Mouse (Mus musculus) myocyte (in vitro differentiated cells): ENCODE data around the gene Shisa9. TPM values are rescaled to one million over a fixed set of nuclear protein-coding genes. Genes with fewer than 3 reads are reported as not detected.

Experiments used
- H3K27me3 ChIP-seq: one replicate; pipeline ENCODE4 v1.6.1; 2011; ENCODE audit not compliant: control insufficient read depth, insufficient read depth, insufficient read length
- H3K36me3 ChIP-seq: one replicate; pipeline ENCODE4 v1.6.1; 2011; ENCODE audit not compliant: control insufficient read depth, insufficient read depth
- H3K4me2 ChIP-seq: one replicate; pipeline ENCODE4 v1.6.1; 2011; ENCODE audit warnings: low read depth, control low read depth
- H3K4me3 ChIP-seq: one replicate; pipeline ENCODE4 v1.5.1; 2011; ENCODE audit warnings: mild to moderate bottlenecking, control low read depth, moderate library complexity
- H3K79me2 ChIP-seq: one replicate; pipeline ENCODE4 v1.6.1; 2011; ENCODE audit not compliant: control insufficient read depth, insufficient read depth
- H3ac ChIP-seq: one replicate; pipeline ENCODE4 v1.6.1; 2011; ENCODE audit not compliant: control insufficient read depth, insufficient read length
- CEBPB ChIP-seq: IDR thresholded peaks from 2 replicates; pipeline ENCODE4 v1.6.1; 2011; ENCODE audit warnings: mild to moderate bottlenecking, moderate library complexity; ENCODE audit not compliant: poor library complexity, insufficient read depth, severe bottlenecking
- E2F4 ChIP-seq: IDR thresholded peaks from one replicate; pipeline ENCODE4 v1.6.1; 2011; ENCODE audit warnings: mild to moderate bottlenecking, control low read depth, moderate library complexity; ENCODE audit not compliant: insufficient read depth
- MAX ChIP-seq: IDR thresholded peaks from one replicate; pipeline ENCODE4 v1.6.1; 2011; ENCODE audit warnings: low read depth, mild to moderate bottlenecking, control low read depth
- MYOD1 ChIP-seq, 3 experiments: IDR thresholded peaks; one replicate each; pipeline ENCODE4 v1.6.1; 2011; ENCODE audit warnings: control low read depth in 2 of 3, low read depth in 2 of 3, mild to moderate bottlenecking in 2 of 3, moderate library complexity in 1 of 3; ENCODE audit not compliant: insufficient read length in 2 of 3, control insufficient read depth in 1 of 3
- MYOG ChIP-seq, 3 experiments: IDR thresholded peaks; one replicate each; pipeline ENCODE4 v1.6.1; 2011; ENCODE audit warnings: control low read depth in 2 of 3, low read depth in 2 of 3, mild to moderate bottlenecking in 2 of 3; ENCODE audit not compliant: insufficient read length in 2 of 3, control insufficient read depth in 1 of 3, insufficient read depth in 1 of 3
- POLR2A ChIP-seq: IDR thresholded peaks from one replicate; pipeline ENCODE4 v1.6.1; 2011; ENCODE audit warnings: low read depth, mild to moderate bottlenecking, control low read depth, moderate library complexity; ENCODE audit not compliant: insufficient read length
- POLR2AphosphoS2 ChIP-seq: IDR thresholded peaks from one replicate; pipeline ENCODE4 v1.6.1; 2011; ENCODE audit warnings: low read depth, control low read depth; ENCODE audit not compliant: insufficient read length
- REST ChIP-seq: IDR thresholded peaks from one replicate; pipeline ENCODE4 v1.6.1; 2011; ENCODE audit warnings: mild to moderate bottlenecking, control low read depth, moderate library complexity; ENCODE audit not compliant: insufficient read depth, insufficient read length
- SRF ChIP-seq: IDR thresholded peaks from one replicate; pipeline ENCODE4 v1.6.1; 2011; ENCODE audit warnings: low read depth; ENCODE audit not compliant: control insufficient read depth, insufficient read length
- TCF12 ChIP-seq: IDR thresholded peaks from one replicate; pipeline ENCODE4 v1.6.1; 2011; ENCODE audit warnings: mild to moderate bottlenecking, control low read depth; ENCODE audit not compliant: poor library complexity, insufficient read depth, severe bottlenecking
- TCF3 ChIP-seq: IDR thresholded peaks from one replicate; pipeline ENCODE4 v1.6.1; 2011; ENCODE audit warnings: low read depth, control low read depth; ENCODE audit not compliant: insufficient read length
- USF1 ChIP-seq: IDR thresholded peaks from one replicate; pipeline ENCODE4 v1.6.1; 2011; ENCODE audit warnings: low read depth, mild to moderate bottlenecking, control low read depth, moderate library complexity
- polyA plus RNA-seq: library from polyadenylated mRNA; unstranded; fragments of >200 nt; fragmentation: generic; extraction: Trizol; gene quantifications from one replicate; pipeline ENCODE4 v1.2.1, GENCODE M21; 2012; ENCODE audit warnings: missing spikeins

The Shisa9 gene
- polyA plus RNA-seq, 1 experiment: not detected

DNA sequence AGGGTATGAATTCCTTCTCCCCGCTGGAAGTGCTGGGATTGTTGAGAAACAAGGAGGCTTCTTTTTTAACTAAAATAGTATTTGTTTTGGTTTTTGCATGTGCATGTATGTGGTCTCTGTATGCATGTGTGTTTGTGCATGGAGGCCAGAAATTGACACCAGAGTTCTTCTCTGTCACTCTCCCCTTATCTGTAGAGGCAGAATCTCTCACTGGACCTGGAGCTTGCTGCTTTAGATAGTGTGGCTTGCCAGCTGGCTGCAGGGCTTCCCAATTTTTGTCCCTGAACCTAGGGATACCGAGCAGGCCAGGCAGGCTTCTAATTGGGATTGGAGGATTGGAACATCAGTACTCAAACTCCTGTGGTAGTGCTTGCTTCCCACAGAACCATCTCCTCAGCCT, 99.2 kb downstream of the Shisa9 start:
- H3ac ChIP-seq: no peak overlapping the region
- no peaks in the 10 kb centered on the region for H3K79me2 ChIP-seq
- H3K36me3 ChIP-seq: no peaks in the 10 kb centered on the region
- H3K4me3 ChIP-seq: no peak overlapping the region
- TF ChIP-seq POLR2A (no peak), USF1 (no peak), E2F4 (no peak), TCF3 (no peak), CEBPB (no peak), MAX (no peak), SRF (no peak), REST (no peak), MYOD1 (IDR thresholded peaks at IDR 0.05; ENCODE audit: control insufficient read depth in 1 of 3, insufficient read length in 2 of 3, low read depth in 2 of 3) (no peak), TCF12 (no peak), MYOG (IDR thresholded peaks at IDR 0.05; ENCODE audit: control insufficient read depth in 1 of 3, insufficient read depth in 1 of 3, insufficient read length in 2 of 3, low read depth in 2 of 3) (no peak), POLR2AphosphoS2 (no peak)
- H3K27me3 ChIP-seq: no peaks in the 10 kb centered on the region
- no peak overlapping the region for H3K4me2 ChIP-seq

DNA sequence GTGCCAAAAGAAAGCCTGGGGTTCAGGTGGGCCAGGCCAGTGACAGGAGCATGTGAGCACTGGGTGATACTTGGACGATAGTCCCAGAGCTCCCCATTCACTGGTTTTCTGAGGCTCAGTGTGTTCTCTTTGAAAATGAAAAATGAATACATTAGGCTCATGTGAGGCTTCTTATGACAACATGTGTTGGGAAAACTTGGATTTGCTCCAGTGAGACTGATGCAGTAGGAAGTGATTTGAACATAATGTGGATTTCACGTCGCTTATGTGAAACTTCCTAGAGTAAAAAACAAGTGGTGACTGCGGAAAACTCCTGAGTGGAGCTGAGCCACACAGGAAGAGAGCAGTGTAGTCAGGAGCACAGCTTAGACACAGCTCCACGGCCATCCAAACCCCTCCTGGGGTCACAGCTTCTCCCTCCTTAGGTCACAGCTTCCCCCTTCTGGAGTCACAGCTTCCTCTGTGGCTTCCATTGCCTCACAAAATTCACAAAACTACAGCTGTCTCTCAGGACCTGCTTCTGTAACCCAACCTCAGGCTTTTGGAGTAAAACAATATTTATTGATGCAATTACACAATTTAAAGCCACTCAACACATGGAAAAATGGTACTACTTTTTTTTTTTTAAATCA, 106.8 kb downstream of the Shisa9 start:
- TF ChIP-seq POLR2AphosphoS2 (no peak), TCF12 (no peak), CEBPB (no peak), POLR2A (no peak), E2F4 (no peak), USF1 (no peak), SRF (no peak), MYOD1 (IDR thresholded peaks at IDR 0.05; ENCODE audit: control insufficient read depth in 1 of 3, insufficient read length in 2 of 3, low read depth in 2 of 3) (no peak), REST (no peak)
- H3K36me3 ChIP-seq: no peaks in the 10 kb centered on the region

DNA sequence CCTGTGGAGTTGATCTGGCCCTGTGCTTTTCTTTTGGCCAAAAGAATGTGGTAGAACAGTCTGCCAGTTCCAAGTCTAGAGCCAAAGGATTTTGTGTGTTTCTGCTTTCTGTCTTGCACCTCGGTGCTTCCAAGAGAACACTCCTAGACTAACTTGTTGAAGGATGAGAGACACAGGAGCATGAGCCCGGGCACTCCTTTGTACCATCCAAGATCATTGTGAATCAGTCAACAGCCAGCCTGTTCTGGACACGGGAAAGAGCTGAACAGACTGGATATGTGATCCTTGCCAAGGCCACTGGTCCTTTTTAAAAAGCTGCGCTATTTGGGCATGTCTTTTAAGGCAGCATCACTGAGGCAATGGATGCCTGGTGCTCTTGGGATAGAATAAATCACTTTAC, 109.3 kb downstream of the Shisa9 start:
- Histone ChIP-seq H3K27me3 (no peaks in the 10 kb centered on the region), H3K36me3 (no peaks in the 10 kb centered on the region), H3K4me2 (no peak overlapping the region), H3K79me2 (no peaks in the 10 kb centered on the region), H3K4me3 (no peak overlapping the region), H3ac (no peak overlapping the region)
- TF ChIP-seq E2F4 (no peak), MAX (no peak), CEBPB (no peak), TCF3 (no peak), TCF12 (no peak), SRF (no peak), POLR2AphosphoS2 (no peak), MYOD1 (IDR thresholded peaks at IDR 0.05; ENCODE audit: control insufficient read depth in 1 of 3, insufficient read length in 2 of 3, low read depth in 2 of 3) (no peak), REST (no peak), MYOG (IDR thresholded peaks at IDR 0.05; ENCODE audit: control insufficient read depth in 1 of 3, insufficient read depth in 1 of 3, insufficient read length in 2 of 3, low read depth in 2 of 3) (no peak), POLR2A (no peak)

More for the DNA sequence above, 106.8 kb downstream of the Shisa9 start:
- H3K4me2 ChIP-seq: no peak overlapping the region
- H3K79me2 ChIP-seq: no peaks in the 10 kb centered on the region
- no peak overlapping the region for H3K4me3 ChIP-seq
- no peak overlapping the region for H3ac ChIP-seq
- no peaks in the 10 kb centered on the region for H3K27me3 ChIP-seq

DNA sequence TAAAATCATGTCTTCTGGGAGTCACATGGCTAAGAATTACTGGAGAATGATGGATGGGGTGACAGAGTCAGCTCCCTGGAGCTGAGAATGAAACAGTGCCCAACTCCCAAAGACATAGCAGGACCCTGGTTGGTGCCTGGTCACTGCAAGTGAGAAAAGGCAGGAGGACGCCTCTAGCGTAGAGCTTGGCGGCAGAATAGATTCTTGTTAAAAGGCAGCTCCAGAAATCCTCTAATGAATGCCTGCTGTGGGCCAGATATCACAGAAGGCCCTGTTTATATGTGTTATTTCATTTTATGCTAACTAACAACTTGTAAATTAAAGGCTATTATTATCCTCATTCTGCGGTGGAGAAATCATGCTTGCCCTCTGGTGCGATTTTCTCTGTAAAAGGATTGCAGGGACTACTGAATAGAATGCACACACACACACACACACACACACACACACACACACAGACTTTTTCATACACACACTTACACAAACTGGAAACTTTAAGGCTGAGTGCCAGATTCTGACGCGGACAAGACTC, 110.9 kb downstream of the Shisa9 start:
- no peak overlapping the region for H3K4me2 ChIP-seq
- TF ChIP-seq REST (no peak), TCF12 (no peak), CEBPB (no peak), E2F4 (no peak), SRF (no peak), TCF3 (no peak), POLR2A (no peak), MYOG (IDR thresholded peaks at IDR 0.05; ENCODE audit: control insufficient read depth in 1 of 3, insufficient read depth in 1 of 3, insufficient read length in 2 of 3, low read depth in 2 of 3) (no peak), USF1 (no peak), MAX (no peak), MYOD1 (IDR thresholded peaks at IDR 0.05; ENCODE audit: control insufficient read depth in 1 of 3, insufficient read length in 2 of 3, low read depth in 2 of 3) (no peak), POLR2AphosphoS2 (no peak)
- H3ac ChIP-seq: no peak overlapping the region
- no peaks in the 10 kb centered on the region for H3K79me2 ChIP-seq
- no peaks in the 10 kb centered on the region for H3K27me3 ChIP-seq
- no peak overlapping the region for H3K4me3 ChIP-seq
- no peaks in the 10 kb centered on the region for H3K36me3 ChIP-seq
